In genomic region chr5:53326023-53326422, GRCm38 (mm10) we compare ENCODE assay signal across 8 mouse cellular contexts. TPM values are rescaled to one million over a fixed set of nuclear protein-coding genes. Genes with fewer than 3 reads are reported as not detected.
DNase-seq lines count a peak whose midpoint lies in the region; ATAC-seq lines count a peak whose summit lies in the region.

No protein-coding gene starts in this region.

- peak; percentile 67 for ATAC-seq in megakaryocyte-erythroid progenitor cell, adult 5-6 weeks (replicated peaks; ENCODE audit: low FRiP score, low TSS enrichment, poor library complexity, severe bottlenecking)

- DNase-seq in ZHBTc4 (ENCODE audit: low read depth, low spot score), result peak; percentile 81
- peak; percentile 87 to 90 for DNase-seq in cerebellum, postnatal 14 days
- DNase-seq in frontal cortex, postnatal 14 days (ENCODE audit: low spot score in 2 of 2), result peak; percentile 53 to 70
- DNase-seq in hindlimb bud, embryonic 11.5 days (ENCODE audit: extremely low spot score, low read depth, low spot score), result peak; percentile 44
- DNase-seq in left cerebral cortex, adult 11 months (ENCODE audit: low spot score), result peak; percentile 55
- peak; percentile 78 to 84 for DNase-seq in right cerebral cortex, adult 2 months (ENCODE audit: low spot score in 2 of 2)
- peak; percentile 62 to 81 for DNase-seq in urinary bladder, postnatal 4 days (ENCODE audit: low spot score in 2 of 2)

RNA-seq across cellular contexts. Expression of gene Smim20, which starts 59.1 kb away (rescaled TPM):
- total RNA-seq in megakaryocyte-erythroid progenitor cell, adult 5-6 weeks (2014; fragmentation: Nextera tagmentation), result 56.5 and 92.9 TPM in 2 replicates
- 30.0 and 44.5 TPM in 2 replicates for total RNA-seq in megakaryocyte-erythroid progenitor cell, adult 5-6 weeks (2017)

Comparison
In these comparisons a context has a peak if more than half of its experiments do, and no peak if none do; other contexts are left out.
1. Peak in every context shown above with its lines: DNase-seq and ATAC-seq.